Mouse (Mus musculus): ENCODE results near the gene Eva1c.

The Eva1c gene

DNA sequence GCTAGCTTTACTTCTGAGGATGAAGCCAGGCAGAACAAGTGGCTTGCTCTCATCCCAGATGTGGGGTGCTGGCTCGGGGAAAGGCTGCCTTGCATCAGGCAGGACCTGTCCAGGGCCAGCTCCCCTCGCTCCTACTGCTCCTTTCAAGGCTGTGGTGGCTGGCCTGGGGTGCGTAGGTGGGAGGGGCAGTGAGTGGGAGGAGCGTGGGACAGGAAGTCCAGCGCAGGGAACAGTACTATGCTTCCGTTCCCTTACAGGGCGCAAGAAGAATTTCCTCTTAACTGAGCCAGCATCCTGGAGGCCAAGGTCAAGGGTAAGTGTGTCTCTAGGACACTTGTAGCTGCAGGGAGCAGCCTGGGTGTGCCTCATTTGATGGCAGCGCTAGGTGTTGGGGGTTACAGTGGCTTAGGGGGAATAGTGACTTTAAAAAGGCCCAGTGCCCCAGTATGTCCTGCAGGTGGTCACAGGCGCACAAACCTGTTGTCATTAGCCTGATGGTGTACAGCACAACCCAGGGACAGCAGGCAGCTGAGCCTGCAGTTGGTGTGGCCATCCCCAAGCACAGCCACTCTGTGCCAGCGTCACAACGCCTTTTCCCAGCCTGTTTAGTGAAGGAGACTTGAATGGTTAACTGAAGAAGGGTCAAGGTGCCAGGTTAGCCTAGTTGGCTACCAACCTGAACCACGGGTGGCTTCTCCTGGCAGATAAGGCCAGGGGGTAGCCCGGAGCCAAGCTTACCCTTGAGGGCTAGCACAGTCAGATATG is 98.3 kb downstream of the Eva1c start:
- peak; percentile 16 for DNase-seq

DNA sequence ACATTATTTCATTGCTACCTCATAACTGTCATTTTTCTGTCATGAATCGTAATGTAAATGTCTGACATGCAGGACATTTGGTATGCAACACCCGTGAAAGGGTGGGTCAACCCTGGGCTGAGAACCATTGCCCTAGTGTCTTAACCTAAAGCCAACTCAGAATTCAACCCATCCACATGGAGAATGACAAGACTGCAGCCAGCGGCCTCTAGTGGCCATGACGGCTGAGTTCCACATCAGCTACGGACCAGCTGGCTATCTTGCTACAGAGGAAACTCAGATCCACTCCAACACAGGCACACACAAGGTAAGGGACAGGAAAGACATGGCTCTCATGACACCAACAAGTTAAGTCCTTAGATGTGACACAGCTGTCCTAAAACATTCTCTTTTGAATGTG is 98.9 kb downstream of the Eva1c start:
- DNase-seq, result peak; percentile 69

DNA sequence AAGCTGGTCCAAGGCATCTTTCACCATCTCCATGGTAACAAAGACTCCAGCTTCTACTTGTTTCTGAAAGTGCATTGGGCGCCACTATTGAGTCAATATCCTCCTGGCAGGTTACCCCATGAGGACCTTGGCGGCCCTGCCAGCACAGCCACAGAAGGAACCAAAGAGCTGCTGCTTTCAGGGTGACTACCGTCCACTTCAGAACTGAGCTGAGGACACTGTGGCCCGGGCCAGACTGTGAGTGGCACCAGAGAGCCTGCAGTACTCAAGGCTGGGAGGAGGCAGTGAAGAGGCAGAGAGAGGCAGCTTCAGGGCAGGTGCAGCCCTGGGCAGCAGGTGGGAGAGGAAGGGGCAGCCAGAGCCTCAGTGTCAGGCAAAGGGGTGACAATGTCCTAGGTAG is 100.9 kb downstream of the Eva1c start:
- no peak for DNase-seq

DNA sequence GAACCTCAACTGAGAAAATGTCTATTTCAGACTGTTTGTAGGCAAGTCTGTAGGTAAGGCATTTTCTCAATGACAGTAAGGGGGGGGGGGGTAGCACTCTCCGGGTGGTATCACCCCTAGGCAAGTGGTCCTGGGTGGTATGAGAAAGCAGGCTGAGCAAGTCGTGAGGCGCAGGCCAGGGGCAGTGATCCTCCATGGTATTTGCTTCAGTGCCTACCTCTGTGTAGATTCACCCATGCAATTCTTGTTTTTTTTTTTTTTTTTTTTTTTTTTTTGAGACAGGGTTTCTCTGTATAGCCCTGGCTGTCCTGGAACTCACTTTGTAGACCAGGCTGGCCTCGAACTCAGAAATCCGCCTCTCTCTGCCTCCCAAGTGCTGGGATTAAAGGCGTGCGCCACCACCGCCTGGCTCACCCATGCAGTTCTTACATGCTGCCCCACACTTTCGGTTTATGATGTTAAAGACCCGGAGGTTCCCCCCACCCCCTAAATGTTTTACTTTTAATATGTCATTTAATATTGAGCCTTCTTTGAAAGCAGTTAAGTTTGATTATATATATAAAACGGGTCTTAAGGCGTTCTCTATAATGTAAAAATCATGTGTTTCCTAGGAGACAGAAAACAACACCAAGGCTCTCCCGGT is 107.1 kb downstream of the Eva1c start:
- DNase-seq, result no peak

DNA sequence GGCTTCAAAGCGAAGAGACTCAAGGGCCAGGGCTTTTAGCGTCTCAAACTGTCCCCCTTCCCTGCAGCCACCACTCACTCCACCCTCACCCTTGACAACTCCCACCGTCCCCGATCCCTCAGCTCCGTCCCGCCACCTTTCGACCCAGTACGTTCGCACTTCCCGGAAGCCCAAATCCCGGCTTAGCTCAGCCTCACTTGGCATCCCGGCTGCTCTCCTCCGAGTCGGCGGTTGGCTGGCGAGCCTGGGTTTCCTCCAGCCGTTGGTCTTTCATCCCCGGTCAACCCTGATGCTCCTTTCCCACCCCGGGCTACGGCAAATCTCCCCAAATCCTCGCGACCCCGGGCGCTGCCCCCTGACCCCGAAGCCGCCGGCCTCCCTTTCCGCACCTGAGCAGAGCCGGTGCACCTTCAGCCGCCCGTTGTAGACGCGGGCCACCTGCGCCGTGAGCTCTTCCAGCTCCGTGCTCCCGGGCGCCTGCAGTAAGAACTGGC is 107.7 kb downstream of the Eva1c start:
- DNase-seq, result peak; percentile 65

DNA sequence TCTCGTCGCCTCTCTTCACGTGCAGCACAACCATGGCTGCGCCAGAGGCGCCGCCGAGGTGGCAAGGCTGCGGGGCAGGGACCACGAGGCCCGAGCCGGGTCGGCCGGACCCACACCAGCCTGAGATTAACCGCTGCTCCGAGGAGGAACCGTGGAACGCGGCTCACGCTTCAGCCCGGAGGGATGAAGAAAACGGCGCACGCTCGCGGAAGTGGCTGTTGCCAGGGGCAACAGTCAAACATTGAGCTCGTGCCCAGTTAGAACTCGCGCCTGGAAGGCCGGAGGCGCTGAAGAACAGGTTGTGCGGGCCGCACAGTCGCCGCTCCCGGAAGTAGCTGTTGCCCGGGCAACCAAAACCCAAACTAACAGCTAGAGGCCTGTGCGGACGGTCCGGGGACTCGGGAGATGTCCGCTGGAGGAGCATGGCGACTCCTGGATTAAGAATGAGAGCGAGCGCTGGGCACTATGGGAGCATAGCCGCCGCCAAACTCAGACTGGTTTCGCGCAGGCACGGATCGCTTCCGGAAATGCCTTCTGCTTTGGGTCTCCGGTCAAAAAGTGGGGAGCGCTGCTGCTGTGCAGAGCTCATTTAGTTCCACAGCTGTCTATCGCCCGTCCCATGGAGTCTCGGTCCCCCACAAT is 108.3 kb downstream of the Eva1c start, which contains the start of gene Cfap298:
Gene Cfap298, minus strand, starts transcription at position 428 of the 642 bp plus-strand sequence.
- peak; percentile 92 for DNase-seq

DNA sequence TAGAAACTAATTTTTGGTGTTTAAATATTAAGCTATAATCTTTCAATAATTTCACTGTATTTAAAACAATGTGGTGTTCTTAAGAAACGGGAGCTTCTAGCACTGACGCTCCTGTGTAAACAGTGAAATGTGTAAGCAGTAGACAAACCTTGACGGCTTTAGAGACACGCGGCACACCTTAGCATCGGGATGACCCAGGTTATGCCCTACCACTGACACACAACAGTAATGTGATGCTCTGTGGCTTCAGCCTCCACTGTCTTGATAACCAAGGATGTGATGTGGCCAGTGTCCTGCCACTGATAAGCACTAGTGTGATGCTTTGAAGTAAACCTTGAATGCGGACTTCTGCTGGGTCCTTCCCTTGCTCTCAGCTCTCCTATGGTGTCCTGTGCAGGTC is 114.7 kb downstream of the Eva1c start:
- no peak for DNase-seq

DNA sequence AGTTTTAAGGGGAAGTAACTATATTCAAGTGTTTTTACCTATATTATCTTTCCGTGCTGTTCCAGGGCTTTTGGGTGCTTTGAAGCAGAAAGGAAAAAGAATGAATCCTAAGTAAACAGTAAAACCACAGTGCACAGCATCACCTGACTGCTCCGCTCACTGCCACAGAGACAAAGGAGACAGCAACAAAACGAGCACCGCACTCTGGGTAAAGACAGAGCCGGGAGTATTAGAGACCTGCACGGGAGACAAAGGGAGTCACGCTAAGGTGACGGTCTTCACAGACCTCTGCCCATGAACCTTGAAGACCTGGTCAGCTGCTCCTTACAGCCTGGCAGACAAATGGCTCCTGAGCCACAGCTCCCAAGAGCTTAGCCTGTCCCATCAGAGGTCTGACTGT is 120.5 kb downstream of the Eva1c start:
- DNase-seq, result no peak

DNA sequence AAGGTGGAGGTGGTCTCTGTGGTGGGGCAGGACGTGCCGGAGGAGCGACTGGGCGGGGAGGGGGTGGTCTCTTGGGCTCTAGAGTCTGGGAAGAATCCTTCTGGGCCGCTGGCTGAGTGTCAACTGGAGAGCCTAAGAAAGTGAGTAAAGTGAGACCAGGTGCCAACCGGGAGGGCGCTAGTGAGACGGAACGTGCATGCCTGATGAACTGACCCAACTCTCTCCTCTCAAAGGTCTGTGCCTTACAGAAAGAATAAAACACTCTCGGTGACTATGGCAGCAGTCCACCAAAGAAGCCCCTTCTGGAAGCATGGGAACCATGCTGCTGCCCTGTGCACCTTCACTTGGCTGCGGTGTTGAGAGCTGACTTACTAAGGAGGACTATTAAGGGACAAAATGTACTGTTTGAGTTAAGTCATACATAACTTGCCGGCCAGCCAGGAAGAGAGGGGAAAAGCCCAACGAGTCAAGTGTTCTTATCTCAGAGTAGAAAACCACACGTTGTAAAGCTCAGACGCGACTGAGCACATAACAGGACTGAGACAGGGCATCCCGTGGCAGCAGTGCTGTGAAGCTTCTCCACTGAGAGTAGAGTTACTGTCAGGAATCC is 123.9 kb downstream of the Eva1c start:
- DNase-seq, result peak; percentile 26

DNA sequence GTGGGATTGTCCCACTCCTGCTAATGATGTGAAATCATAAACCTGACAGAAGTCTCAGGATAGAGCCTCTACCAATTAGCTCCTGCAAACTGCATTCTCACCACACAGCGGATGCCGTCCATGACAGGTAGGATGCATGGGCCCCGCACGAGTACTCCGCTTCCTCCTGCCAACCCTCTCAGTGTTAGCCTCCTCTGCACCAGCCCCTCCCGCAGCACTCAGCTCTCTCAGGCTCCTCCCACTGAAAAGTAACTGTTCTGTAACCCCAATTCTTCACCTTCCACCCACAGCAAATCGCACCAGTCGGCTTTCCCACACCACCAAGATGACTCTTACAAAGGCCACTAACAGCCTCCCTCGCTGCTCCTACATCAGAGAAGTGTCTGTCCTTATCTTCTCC is 126.6 kb downstream of the Eva1c start:
- no peak for DNase-seq

DNA sequence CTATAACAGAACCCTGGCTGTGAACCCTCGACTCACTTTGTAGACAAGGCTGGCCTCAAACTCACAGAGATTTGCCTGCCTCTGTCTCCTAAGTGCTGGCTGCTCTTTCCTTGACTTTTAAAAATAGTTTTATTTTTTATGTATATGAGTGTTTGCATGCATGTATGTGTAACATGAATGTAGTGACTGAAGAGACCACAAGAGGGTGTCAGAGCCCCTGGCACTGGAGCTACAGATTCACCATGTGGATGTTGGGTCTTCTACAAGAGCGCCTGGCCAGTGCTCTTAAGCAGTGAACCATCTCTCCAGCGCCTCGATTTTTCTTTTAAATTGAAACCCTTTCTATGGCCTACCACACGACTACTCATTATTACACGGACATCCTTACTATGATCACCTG is 127.3 kb downstream of the Eva1c start:
- DNase-seq, result peak; percentile 21
